Mouse (Mus musculus) midbrain, embryonic 16.5 days (tissue): ENCODE measurements around the gene Gabpb1. TPM values are rescaled to one million over a fixed set of nuclear protein-coding genes. Genes with fewer than 3 reads are reported as not detected.

ENCODE experiments used
- ATAC-seq: fragments of 200-750 bp; cut with Nextera tagmentation; 2 replicates; pipeline ENCODE4 v1.8.0; 2017; ENCODE audit warnings: moderate TSS enrichment
- H3K27ac ChIP-seq: fragments of 300-500 bp; sonication (generic); 2 replicates; pipeline ENCODE4 v1.5.1; 2014; ENCODE audit warnings: mild to moderate bottlenecking, low read length, mixed read lengths
- H3K27me3 ChIP-seq: fragments of 300-500 bp; sonication (generic); 2 replicates; pipeline ENCODE4 v1.6.1; 2014; ENCODE audit warnings: low read depth, low read length, mixed read lengths; ENCODE audit not compliant: control insufficient read depth, insufficient read depth
- H3K36me3 ChIP-seq: fragments of 300-500 bp; sonication (generic); 2 replicates; pipeline ENCODE4 v1.6.1; 2014; ENCODE audit warnings: mild to moderate bottlenecking, low read length, moderate library complexity, mixed read lengths; ENCODE audit not compliant: control insufficient read depth, insufficient read depth
- H3K4me1 ChIP-seq: fragments of 300-500 bp; sonication (generic); 2 replicates; pipeline ENCODE4 v1.6.1; 2014; ENCODE audit warnings: mild to moderate bottlenecking, low read length, mixed read lengths; ENCODE audit not compliant: control insufficient read depth, insufficient read depth
- H3K4me2 ChIP-seq: fragments of 300-500 bp; sonication (generic); 2 replicates; pipeline ENCODE4 v1.6.1; 2014; ENCODE audit warnings: mild to moderate bottlenecking, low read length, mixed read lengths
- H3K4me3 ChIP-seq: fragments of 300-500 bp; sonication (generic); 2 replicates; pipeline ENCODE4 v1.5.1; 2014; ENCODE audit warnings: low read depth, mild to moderate bottlenecking, low read length, moderate library complexity, mixed read lengths
- H3K9ac ChIP-seq: fragments of 300-500 bp; sonication (generic); 2 replicates; pipeline ENCODE4 v1.6.1; 2014; ENCODE audit warnings: low read depth, low read length, mixed read lengths
- H3K9me3 ChIP-seq: fragments of 300-500 bp; sonication (generic); replicated peaks from 2 replicates; pipeline ENCODE4 v1.6.1; 2014; ENCODE audit warnings: mild to moderate bottlenecking, low read length, mixed read lengths; ENCODE audit not compliant: control insufficient read depth, poor library complexity, severe bottlenecking
- WGBS: fragments of 180-500 bp; shearing (Covaris S2); extraction: QIAGEN DNeasy Blood & Tissue Kit; methylation state at CpG from one replicate; pipeline ENCODE4 v1.1.7; 2014; 5-methylcytosine and 5-hydroxymethylcytosine counted together
- polyA plus RNA-seq: library from polyadenylated mRNA; unstranded; fragments of >200 nt; fragmentation: Nextera tagmentation; extraction: Ambion mirVana; gene quantifications from 2 replicates; pipeline ENCODE4 v1.2.1, GENCODE M21; 2015

Gabpb1 gene
- polyA plus RNA-seq, 1 experiment from 2014 or later = 39.2 TPM

DNA sequence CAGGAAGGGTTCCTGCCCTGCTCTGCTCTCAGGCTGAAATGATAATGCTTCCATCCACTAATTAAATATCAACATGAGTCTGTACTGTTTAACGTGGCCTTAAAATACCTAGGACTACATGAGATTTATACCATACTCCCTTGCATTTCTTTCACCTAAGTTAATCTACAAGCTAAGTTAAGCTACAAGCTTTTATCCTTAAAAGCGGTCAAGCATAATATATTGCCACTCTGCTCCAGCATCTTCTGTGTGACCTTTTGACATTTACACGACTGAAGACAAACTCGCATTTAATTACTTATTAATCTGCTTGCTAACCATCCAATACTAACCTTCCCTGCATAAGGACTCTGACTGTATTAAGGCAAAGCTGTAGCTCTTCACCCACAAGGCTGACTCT, 23.2 kb downstream of the Gabpb1 start:
- Histone ChIP-seq H3K9ac (no peak overlapping the region), H3K4me3 (no peak overlapping the region), H3K27ac (no peak overlapping the region), H3K27me3 (no peaks in the 10 kb centered on the region), H3K4me1 (no peaks in the 10 kb centered on the region), H3K36me3 (peaks cover 12% of the 10 kb centered on the region), H3K4me2 (no peak overlapping the region), H3K9me3 (no peaks in the 10 kb centered on the region)
- WGBS = 84% methylated on average over 4 of the region's 4 CpGs
- ATAC-seq = no peak

DNA sequence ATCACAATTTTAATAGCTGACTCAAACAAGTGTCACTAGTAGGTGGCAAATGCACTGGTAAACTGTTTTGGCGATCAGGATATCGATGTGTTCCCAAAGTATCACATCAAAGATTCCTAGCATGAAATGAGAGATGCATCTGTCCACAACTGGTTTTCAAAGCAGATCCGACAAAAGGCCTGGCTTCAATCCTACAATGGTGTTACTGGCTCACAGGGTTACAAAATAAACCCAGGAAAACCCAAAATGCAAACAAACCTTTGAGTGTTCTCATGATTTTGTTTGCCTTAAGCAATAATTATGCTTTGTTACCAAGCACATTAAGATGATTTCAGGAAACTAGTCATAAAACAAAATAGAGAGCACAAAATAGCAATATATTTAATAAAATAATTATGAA, 28.4 kb downstream of the Gabpb1 start:
- Histone ChIP-seq H3K27me3 (no peaks in the 10 kb centered on the region), H3K4me1 (no peaks in the 10 kb centered on the region), H3K4me3 (no peak overlapping the region), H3K9ac (no peak overlapping the region), H3K27ac (no peak overlapping the region), H3K4me2 (no peak overlapping the region), H3K36me3 (peaks cover 21% of the 10 kb centered on the region), H3K9me3 (no peaks in the 10 kb centered on the region)
- 90% methylated on average over 3 of the region's 3 CpGs for WGBS
- no peak for ATAC-seq

DNA sequence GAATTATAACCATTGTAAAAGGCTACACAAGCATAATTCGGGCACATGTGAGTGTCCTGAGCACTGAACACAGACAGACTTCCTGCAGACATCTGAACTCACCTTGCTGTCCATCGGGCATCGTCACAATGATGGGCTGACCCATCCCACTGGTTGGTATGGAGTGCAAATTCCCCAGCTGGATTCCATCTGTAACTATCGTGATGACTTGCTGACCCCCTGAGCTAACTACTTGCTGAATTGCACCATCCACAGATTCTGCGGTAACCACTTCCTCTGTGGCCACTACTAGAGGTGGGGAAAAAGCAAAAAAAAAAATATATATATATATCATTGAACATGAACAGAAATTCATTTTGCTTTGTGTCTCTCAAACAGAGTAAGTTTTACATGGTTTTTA, 29.7 kb downstream of the Gabpb1 start:
- ATAC-seq = no peak
- Histone ChIP-seq H3K4me2 (no peak overlapping the region), H3K9ac (no peak overlapping the region), H3K27ac (no peak overlapping the region), H3K27me3 (no peaks in the 10 kb centered on the region), H3K36me3 (peaks cover 23% of the 10 kb centered on the region), H3K4me1 (no peaks in the 10 kb centered on the region), H3K9me3 (no peaks in the 10 kb centered on the region), H3K4me3 (no peak overlapping the region)
- WGBS = 92% methylated on average over 5 of the region's 5 CpGs

DNA sequence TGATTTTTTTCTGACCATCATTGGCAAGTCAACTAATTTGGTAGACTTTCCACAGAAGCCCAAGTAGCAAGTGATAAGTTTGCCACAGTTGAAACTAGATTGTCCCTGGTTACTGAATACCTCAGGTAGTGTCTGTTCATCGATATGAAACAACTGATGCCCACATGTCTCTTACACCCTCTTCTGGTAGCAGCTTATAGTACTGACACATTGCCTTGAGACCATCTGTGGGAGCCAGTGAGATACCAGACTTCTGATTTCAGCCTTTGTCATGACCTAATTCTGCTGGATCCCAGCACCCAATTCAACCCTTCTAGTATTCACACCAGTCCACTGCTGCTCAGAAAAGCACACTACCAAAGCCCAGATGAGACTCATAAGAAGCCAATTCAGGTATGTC, 31.4 kb downstream of the Gabpb1 start:
- no peak for ATAC-seq
- Histone ChIP-seq H3K4me3 (no peak overlapping the region), H3K36me3 (peaks cover 25% of the 10 kb centered on the region), H3K4me1 (no peaks in the 10 kb centered on the region), H3K27me3 (no peaks in the 10 kb centered on the region), H3K27ac (no peak overlapping the region), H3K9ac (no peak overlapping the region), H3K4me2 (no peak overlapping the region), H3K9me3 (no peaks in the 10 kb centered on the region)
- 97% methylated on average over 1 of the region's 1 CpGs for WGBS

DNA sequence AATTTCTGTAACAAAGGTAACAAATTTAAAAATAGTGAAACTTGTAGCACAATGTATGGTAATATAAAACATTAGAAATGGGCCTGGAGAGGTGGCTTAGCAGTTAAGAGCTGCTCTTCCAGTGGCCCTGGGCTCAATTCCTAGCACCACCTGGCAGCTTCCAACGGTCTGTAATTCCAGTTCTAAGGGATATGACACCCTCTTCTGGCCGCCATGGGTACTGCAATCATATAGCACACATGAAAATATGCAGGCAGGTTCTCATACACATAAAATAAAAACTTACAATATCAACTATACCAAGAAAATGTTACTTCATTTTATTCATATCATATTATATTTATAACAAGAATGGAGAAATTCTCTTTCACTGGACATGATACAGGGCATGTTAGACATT, 35.8 kb downstream of the Gabpb1 start:
- Histone ChIP-seq H3K36me3 (peaks cover 20% of the 10 kb centered on the region), H3K4me1 (no peaks in the 10 kb centered on the region), H3K4me3 (no peak overlapping the region), H3K9ac (no peak overlapping the region), H3K27me3 (no peaks in the 10 kb centered on the region), H3K9me3 (no peaks in the 10 kb centered on the region), H3K27ac (no peak overlapping the region), H3K4me2 (no peak overlapping the region)
- no peak for ATAC-seq
- WGBS = 95% methylated on average over 2 of the region's 2 CpGs

DNA sequence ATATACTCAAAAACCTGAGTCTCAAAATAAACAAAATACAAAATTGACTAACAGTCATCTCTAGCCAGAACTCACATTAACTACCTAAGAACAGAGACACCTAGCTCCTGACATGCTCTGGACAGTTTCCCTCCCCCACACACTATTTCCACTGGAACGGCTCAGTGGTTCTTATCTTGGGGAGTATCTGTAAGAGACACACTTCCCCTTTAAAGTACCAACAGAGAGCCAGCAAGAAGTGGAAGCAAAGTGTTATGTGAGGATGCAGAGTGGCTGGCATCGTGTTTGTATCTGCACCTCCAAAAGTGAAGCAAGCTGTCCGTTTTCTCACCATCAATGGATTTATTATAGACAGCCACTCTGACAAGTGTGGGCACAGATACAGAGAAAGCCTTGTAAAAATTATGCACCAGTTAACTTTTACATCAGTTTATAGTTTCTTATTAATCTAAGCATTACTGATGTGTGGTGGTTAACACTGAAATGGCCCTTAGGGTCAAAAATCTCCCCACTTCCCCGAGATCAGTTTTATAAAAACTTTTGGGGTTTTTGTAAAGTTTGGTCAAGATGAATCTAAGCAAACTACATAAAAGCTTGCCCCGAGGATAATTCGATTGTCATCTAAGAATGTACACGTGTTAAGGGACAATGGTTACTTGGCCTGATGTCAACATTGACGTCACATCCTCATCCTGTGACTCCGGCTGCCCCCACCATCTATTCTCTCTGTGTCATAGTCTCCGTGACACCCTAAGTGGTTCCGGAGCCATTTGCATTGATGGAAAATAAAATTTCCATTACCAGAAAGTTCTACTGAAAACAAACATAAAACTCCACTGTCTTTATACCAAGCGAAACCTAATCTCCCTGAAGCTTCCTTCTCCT, 40.0 kb downstream of the Gabpb1 start:
- H3K4me3 ChIP-seq = no peak overlapping the region
- no peak for ATAC-seq
- H3K36me3 ChIP-seq = peaks cover 11% of the 10 kb centered on the region
- H3K27me3 ChIP-seq = no peaks in the 10 kb centered on the region
- H3K9me3 ChIP-seq = no peaks in the 10 kb centered on the region
- H3K4me2 ChIP-seq = no peak overlapping the region
- H3K27ac ChIP-seq = no peak overlapping the region
- 85% methylated on average over 12 of the region's 12 CpGs for WGBS
- H3K4me1 ChIP-seq = no peaks in the 10 kb centered on the region
- no peak overlapping the region for H3K9ac ChIP-seq

DNA sequence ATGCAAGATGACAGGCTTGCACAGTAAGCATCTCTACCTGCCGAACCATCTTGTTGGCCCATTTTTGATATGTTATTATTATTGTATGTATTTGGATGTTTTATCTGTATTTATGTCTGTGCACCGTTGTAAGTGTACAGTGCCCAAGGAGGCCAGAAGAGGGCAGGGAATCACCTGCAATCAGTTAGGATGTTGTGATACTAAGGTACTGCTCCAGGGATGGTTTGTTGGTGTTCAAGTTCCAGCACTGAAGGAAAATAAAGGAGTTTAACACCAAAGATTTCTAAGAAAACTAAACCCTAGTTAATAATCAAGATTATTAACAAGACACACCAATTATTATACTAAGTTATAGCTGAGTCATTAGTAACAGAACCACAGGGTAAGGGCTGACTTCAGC, 43.0 kb downstream of the Gabpb1 start:
- 88% methylated on average over 2 of the region's 2 CpGs for WGBS
- Histone ChIP-seq H3K9ac (no peak overlapping the region), H3K9me3 (no peaks in the 10 kb centered on the region), H3K27ac (no peak overlapping the region), H3K36me3 (peaks cover 12% of the 10 kb centered on the region; the same call in 1 of the 2 replicates), H3K4me1 (no peaks in the 10 kb centered on the region), H3K27me3 (no peaks in the 10 kb centered on the region), H3K4me3 (no peak overlapping the region), H3K4me2 (no peak overlapping the region)
- ATAC-seq = no peak

DNA sequence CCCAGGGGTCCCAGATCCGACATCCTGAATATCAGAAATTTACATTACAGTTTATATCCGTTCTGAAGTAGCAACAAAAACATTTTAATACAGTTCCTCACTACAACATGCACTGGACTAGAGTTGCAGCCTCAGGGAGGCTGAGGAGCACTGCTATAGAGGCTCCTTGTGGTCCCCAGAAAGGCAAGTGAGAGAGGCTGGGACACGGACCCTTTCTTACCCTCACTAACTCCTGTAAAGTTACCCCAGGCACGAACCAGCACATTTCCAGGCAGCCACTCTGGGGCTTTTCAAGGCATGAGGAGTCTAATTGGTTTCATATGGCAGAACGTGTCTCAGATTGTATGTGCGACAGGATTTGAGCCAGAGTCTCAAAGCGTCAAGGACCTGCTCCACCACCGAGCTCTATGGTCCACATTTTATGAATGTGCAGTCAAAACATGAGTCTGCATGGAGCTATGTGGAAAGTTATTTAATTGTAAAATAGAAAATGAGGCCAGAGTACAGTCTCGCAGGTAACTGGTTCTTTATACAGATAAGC, 47.6 kb downstream of the Gabpb1 start:
- Histone ChIP-seq H3K9ac (no peak overlapping the region), H3K4me2 (no peak overlapping the region), H3K4me1 (no peaks in the 10 kb centered on the region), H3K36me3 (peaks cover 9% of the 10 kb centered on the region; the same call in 1 of the 2 replicates), H3K4me3 (no peak overlapping the region), H3K27me3 (no peaks in the 10 kb centered on the region), H3K9me3 (no peaks in the 10 kb centered on the region), H3K27ac (no peak overlapping the region)
- WGBS = 94% methylated on average over 9 of the region's 9 CpGs
- ATAC-seq = no peak

DNA sequence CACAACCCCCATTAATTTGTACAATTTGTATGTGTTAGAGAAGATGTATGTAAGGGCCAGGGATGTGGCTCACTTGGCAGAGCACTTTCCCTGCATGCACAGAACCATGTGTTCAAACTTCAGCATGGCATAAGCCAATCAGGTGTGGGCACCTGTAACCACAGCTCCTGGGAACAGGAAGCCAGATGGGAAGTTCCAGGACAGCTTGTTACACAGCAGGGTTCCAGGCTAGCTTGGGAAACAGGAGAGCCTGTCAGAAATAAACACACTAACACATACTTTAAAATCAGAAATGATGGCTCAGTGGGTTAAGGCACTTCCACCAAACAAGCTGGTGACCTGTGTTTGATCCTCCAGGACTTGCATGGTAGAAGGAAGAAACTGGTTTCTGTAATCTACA, 53.0 kb downstream of the Gabpb1 start:
- Histone ChIP-seq H3K9me3 (no peaks in the 10 kb centered on the region), H3K4me2 (no peak overlapping the region), H3K27me3 (no peaks in the 10 kb centered on the region), H3K27ac (no peak overlapping the region), H3K4me1 (no peaks in the 10 kb centered on the region), H3K9ac (no peak overlapping the region), H3K36me3 (no peaks in the 10 kb centered on the region), H3K4me3 (no peak overlapping the region)
- no peak for ATAC-seq
